Mouse (Mus musculus) kidney, postnatal 0 days (tissue): ENCODE results near the gene Plce1. TPM values are rescaled to one million over a fixed set of nuclear protein-coding genes. Genes with fewer than 3 reads are reported as not detected.
A peak's percentile ranks its signal among the peaks of the same experiment; 100 is the strongest.

ENCODE experiments used
- ATAC-seq: fragments of 200-750 bp; cut with Nextera tagmentation; replicated peaks from 2 replicates; pipeline ENCODE4 v1.8.0; 2017; ENCODE audit warnings: low read depth, moderate number of reproducible peaks, moderate TSS enrichment, moderate library complexity; ENCODE audit not compliant: low FRiP score
- DNase-seq: peaks from one replicate; pipeline ENCODE4 v3.0.0-alpha.2; 2016; ENCODE audit warnings: low spot score
- H3K27ac ChIP-seq: fragments of 300-500 bp; sonication (generic); 2 replicates; pipeline ENCODE4 v1.5.1; 2014; ENCODE audit warnings: mild to moderate bottlenecking
- H3K27me3 ChIP-seq: fragments of 300-500 bp; sonication (generic); 2 replicates; pipeline ENCODE4 v1.6.1; 2014; ENCODE audit warnings: low read length, mixed read lengths; ENCODE audit not compliant: insufficient read depth
- H3K36me3 ChIP-seq: fragments of 300-500 bp; sonication (generic); 2 replicates; pipeline ENCODE4 v1.6.1; 2014; ENCODE audit warnings: low read length, mixed read lengths; ENCODE audit not compliant: insufficient read depth
- H3K4me1 ChIP-seq: fragments of 300-500 bp; sonication (generic); replicated peaks from 2 replicates; pipeline ENCODE4 v1.6.1; 2014; ENCODE audit warnings: antibody characterized with exemption, low read length, mixed read lengths; ENCODE audit not compliant: insufficient read depth
- H3K4me2 ChIP-seq: fragments of 300-500 bp; sonication (generic); 2 replicates; pipeline ENCODE4 v1.6.1; 2014; ENCODE audit warnings: mild to moderate bottlenecking, low read length, moderate library complexity, mixed read lengths
- H3K4me3 ChIP-seq: fragments of 300-500 bp; sonication (generic); replicated peaks from 2 replicates; pipeline ENCODE4 v1.5.1; 2014; ENCODE audit warnings: low read depth, low read length
- H3K9ac ChIP-seq: fragments of 300-500 bp; sonication (generic); 2 replicates; pipeline ENCODE4 v1.6.1; 2014; ENCODE audit warnings: low read depth, low read length
- H3K9me3 ChIP-seq: fragments of 300-500 bp; sonication (generic); replicated peaks from 2 replicates; pipeline ENCODE4 v1.6.1; 2016; ENCODE audit warnings: low read length, inconsistent platforms, mixed read lengths
- CTCF ChIP-seq: IDR thresholded peaks from 2 replicates; pipeline ENCODE4 v1.5.1; 2016; ENCODE audit warnings: antibody characterized with exemption, low read depth, mild to moderate bottlenecking, moderate library complexity
- WGBS: fragments of 180-500 bp; shearing (Covaris S2); extraction: QIAGEN DNeasy Blood & Tissue Kit; methylation state at CpG from one replicate; pipeline ENCODE4 v1.1.7; 2014; 5-methylcytosine and 5-hydroxymethylcytosine counted together
- polyA plus RNA-seq: library from polyadenylated mRNA; unstranded; fragments of >200 nt; fragmentation: Nextera tagmentation; extraction: Ambion mirVana; gene quantifications from 2 replicates; pipeline ENCODE4 v1.2.1, GENCODE M21; 2015

Gene Plce1
- polyA plus RNA-seq, 1 experiment from 2014 or later: 3.9 TPM

DNA sequence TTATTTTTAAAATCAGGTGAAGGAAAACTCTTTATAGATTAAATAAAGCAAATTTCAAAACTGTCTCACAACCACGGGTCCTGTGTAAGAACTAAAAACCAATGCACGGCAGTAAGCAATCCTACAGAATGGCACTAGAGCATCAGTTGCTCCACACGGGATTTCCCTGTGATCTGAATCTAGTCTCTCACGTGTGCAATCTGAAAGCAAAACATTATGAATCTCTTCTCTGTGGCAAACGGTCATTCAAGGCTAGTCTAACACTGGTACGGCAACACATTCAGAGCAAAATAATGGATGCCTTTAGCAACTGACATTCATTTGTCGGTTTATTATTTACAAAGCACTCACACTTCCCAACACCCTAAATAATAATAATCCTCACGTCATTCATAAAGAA lies 337.3 kb downstream of the Plce1 start:
- H3K9me3 ChIP-seq: no peaks in the 10 kb centered on the region
- DNase-seq: no peak
- H3K4me1 ChIP-seq: no peaks in the 10 kb centered on the region
- H3K4me3 ChIP-seq: peak overlapping the region; percentile 71
- H3K36me3 ChIP-seq: peaks cover 16% of the 10 kb centered on the region
- ATAC-seq: no peak
- WGBS: 29% methylated on average over 8 of the region's 8 CpGs
- H3K27me3 ChIP-seq: no peaks in the 10 kb centered on the region
- peak overlapping the region; percentile 81 for H3K4me2 ChIP-seq
- H3K9ac ChIP-seq: peak overlapping the region; percentile 71
- H3K27ac ChIP-seq: no peak overlapping the region
- TF ChIP-seq CTCF: no peak

GRCm38 (mm10) chr19:38818766-38819426 lies 338.0 kb downstream of the Plce1 start, which contains the start of gene Noc3l:
Noc3l (minus strand) TSS chr19:38819237.
- DNase-seq (peak; percentile 94), ATAC-seq (peak; percentile 94)
- peak within 1 kb of the TSS; percentile 13; the same call in 1 of the 2 replicates for H3K27ac ChIP-seq

GRCm38 (mm10) chr19:38819427-38819802 lies 338.5 kb downstream of the Plce1 start:
- Histone ChIP-seq H3K36me3 (peaks cover 8% of the 10 kb centered on the region), H3K9ac (peak overlapping the region; percentile 71), H3K4me3 (peak overlapping the region; percentile 71), H3K27ac (no peak overlapping the region), H3K9me3 (no peaks in the 10 kb centered on the region), H3K4me1 (no peaks in the 10 kb centered on the region), H3K4me2 (peak overlapping the region; percentile 81), H3K27me3 (no peaks in the 10 kb centered on the region)
- WGBS: 14% methylated on average over 16 of the region's 16 CpGs
- ATAC-seq (peak; percentile 55), DNase-seq (no peak)
- no peak for TF ChIP-seq CTCF

More at GRCm38 (mm10) chr19:38818766-38819426, 338.0 kb downstream of the Plce1 start, which contains the start of gene Noc3l:
- Histone ChIP-seq H3K36me3 (peaks cover 13% of the 10 kb centered on the region), H3K4me3 (peak within 1 kb of the TSS; percentile 71), H3K4me2 (peak within 1 kb of the TSS; percentile 81), H3K9ac (peak within 1 kb of the TSS; percentile 71), H3K27me3 (no peaks in the 10 kb centered on the region), H3K9me3 (no peaks in the 10 kb centered on the region), H3K4me1 (no peaks in the 10 kb centered on the region)
- TF ChIP-seq CTCF: peak; percentile 99
- whole genome bisulfite sequencing: under 1% methylated on average over 38 of the region's 38 CpGs

DNA sequence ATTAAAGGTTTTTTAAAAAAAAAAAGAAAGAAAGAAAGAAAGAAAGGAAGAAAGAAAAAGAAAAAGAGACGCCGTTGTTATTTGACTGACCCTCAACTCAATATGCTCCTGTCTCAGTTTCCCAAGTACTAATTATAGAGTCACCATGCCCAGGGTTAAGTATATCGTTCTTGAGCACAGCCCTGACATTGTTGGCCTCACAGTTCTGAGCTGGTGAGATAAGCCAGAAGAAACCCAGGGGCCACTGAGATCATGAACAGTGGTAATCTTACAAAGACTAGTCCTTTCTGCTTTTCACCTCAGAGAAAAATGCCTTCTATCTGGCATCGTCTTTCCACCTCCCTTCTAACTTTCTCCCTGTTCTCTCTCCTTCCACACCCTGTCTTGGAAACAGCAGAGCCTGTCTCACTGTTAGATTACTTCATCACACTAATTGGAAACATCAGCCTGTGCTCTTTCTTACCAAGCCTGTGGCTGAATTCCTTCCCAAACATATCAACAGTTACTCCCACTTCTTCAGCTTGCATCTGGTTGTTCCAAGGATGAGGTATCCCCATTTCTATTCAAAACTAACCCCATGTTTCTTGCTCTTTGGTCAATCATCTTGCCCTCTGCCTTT lies 339.4 kb downstream of the Plce1 start:
- H3K9me3 ChIP-seq: no peaks in the 10 kb centered on the region
- no peak overlapping the region for H3K4me3 ChIP-seq
- ATAC-seq (no peak), DNase-seq (no peak)
- no peak overlapping the region for H3K9ac ChIP-seq
- no peak overlapping the region for H3K4me2 ChIP-seq
- TF ChIP-seq CTCF: no peak
- H3K27me3 ChIP-seq: no peaks in the 10 kb centered on the region
- WGBS: 90% methylated on average over 4 of the region's 4 CpGs
- H3K36me3 ChIP-seq: 0 out of 2 replicates have a peak, but pooled peaks cover under 1% of the 10 kb centered on the region
- H3K27ac ChIP-seq: no peak overlapping the region
- no peaks in the 10 kb centered on the region for H3K4me1 ChIP-seq

DNA sequence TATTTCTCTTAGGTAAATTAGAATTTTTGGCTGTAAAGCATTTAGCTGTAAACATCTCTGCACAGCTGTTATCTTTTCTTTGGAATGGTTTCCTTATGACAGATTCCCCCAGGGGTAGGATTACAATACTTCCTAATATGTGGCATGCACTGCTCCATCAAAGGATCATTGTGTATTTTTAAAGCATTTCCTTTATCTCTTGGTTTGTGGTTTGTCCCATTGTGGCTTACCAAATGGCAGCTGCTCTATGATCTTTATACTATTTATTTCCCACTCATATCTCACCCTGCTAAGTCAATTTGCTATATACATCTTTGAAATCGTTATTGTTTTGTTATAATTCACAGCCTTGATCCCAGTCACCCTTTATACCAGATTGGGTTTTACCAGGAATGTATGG lies 352.3 kb downstream of the Plce1 start:
- ATAC-seq (no peak), DNase-seq (no peak)
- Histone ChIP-seq H3K27me3 (no peaks in the 10 kb centered on the region), H3K9ac (no peak overlapping the region), H3K4me2 (no peak overlapping the region), H3K4me1 (no peaks in the 10 kb centered on the region; the same call in 1 of the 2 replicates), H3K4me3 (no peak overlapping the region), H3K36me3 (no peaks in the 10 kb centered on the region), H3K9me3 (no peaks in the 10 kb centered on the region), H3K27ac (no peak overlapping the region)
- no peak for TF ChIP-seq CTCF
- WGBS: 63% methylated on average over 1 of the region's 1 CpGs

Other genes starting within 250 kb of the Plce1 start
- gene Lgi1, start 216.6 kb upstream of the Plce1 start, polyA plus RNA-seq: 1.4 and 1.6 TPM in 2 replicates
- gene Slc35g1, start 85.1 kb upstream of the Plce1 start, polyA plus RNA-seq: 8.7 and 8.8 TPM in 2 replicates